Mouse (Mus musculus): ENCODE data around the gene Tnfrsf12a.

Gene Tnfrsf12a

DNA sequence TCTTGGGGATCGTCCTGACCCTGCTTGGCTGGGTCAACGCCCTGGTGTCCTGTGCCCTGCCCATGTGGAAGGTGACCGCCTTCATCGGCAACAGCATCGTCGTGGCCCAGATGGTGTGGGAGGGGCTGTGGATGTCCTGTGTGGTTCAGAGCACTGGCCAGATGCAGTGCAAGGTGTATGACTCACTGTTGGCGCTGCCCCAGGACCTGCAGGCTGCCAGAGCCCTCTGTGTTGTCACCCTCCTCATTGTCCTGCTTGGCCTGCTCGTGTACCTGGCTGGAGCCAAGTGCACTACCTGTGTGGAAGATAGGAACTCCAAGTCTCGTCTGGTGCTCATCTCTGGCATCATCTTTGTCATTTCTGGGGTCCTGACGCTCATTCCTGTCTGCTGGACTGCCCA lies 3.8 kb upstream of the Tnfrsf12a start:
- DNase-seq (ENCODE audit: low spot score in 2 of 2): no peak

DNA sequence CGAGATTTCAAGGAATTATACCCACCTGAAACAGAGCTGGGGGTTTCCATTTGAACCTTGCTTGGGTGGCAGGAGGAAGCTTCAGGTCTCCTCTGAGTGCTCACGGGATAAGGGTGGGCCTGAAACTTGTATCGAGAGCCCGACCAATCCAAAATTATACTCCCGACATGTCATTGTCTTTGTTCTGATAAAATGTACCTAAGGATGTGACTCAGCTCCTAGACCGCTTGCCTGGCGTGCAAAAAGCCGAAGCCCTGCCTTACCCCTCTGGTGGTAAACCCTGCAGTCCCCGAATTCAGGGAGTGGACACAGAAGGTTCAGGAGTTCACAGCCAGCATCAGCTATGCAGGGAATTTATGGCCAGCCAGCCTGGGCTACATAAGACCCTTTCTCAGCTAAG lies 3.1 kb upstream of the Tnfrsf12a start:
- no peak for DNase-seq (ENCODE audit: low spot score in 2 of 2)

DNA sequence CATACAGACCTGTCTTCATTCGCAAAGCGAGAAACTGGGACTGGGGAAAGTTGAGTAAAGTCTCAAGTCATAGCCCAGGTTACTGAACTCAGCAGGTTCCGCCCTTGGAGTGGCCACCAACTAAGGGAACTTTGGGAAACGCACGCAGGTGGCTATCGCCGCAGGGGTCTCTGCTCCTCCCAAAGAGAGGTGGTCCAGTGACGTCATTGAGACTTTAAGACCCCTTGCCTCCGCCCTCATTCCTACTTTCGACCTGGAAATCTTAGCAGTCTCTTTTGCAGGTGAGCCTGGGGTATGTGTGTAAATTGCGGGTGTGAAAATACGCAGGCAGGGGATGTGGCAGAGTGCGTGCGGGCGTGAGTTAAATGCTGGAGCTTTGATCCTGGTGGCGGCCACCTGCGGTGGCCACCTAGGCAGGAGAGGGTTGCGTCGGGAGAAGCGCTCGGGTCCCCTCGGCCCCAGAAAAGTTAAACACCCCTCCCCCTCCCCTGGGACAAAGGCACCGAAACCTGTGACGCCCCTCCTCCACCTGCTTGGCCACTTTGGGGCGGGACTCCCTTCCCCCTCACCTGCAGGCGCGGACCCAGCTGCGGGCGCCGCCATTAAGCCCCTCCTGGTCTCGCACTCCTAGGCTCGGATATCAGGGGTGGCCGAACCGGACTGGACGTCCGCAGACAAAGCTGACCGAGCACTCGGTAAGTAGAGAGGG lies 2.0 kb upstream of the Tnfrsf12a start, which contains the start of gene Cldn6:
TSS of gene Cldn6 (plus strand) at position 123 of the 709 bp plus-strand sequence.
- DNase-seq (ENCODE audit: low spot score in 2 of 2): no peak

GRCm38 (mm10) chr17:23676473-23677031 lies 716 bp downstream of the Tnfrsf12a start:
- DNase-seq (ENCODE audit: low spot score in 2 of 2): peak; percentile 60 to 62

DNA sequence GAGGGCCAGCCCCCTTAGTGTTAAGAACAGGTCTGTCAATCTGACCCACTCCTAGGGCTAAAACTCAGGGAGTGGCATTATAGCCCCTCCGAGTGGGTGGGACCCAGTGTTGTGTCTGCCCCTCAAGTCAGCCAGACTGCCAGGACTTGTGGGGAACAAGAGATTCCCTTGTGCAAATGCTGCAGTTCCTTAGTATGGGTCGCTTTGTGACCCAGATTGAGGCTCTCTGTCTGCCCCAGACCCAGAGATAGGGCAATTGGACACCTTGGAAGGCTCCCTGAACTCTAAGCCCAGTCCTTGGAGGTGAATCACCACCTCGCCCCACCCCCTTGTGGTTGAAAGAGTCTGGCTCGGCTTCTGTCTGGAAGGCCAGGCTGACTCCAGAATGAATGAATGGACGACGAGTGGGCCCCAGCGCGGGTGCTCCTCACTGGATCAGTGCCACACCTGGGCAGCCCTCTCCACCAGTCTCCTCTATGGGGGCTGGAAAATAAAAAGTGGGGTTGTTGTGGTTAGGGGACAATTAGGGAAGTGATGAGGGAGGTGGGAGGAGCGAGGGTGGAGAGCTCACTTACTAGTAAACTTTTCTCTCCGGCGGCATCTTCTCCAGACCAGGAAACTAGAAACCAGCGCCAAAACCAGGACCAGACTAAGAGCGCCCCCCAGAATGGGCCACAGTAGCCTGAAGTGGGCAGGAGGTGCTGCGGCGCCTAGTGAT lies 1.5 kb downstream of the Tnfrsf12a start:
- DNase-seq (ENCODE audit: low spot score in 2 of 2): peak; percentile 33 to 49

DNA sequence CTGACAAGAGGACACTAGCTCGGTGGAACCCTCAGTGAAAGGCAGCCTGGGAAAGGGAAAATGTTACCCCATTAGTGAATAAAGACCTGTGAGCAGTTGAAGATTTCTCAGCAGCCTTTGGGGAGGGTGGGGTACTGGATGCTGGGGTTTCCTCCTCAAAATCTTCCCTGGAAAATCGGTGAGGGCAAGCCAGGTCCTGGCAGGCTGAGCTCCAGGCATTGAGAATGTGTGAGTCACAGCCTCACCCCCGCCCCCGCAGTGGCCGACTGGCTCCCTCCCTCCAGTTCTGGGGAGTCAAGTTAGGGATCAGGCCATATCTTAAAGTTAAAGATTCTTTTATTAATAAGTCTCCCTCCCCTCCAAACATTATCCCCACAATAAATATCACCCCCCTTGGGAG lies 2.1 kb downstream of the Tnfrsf12a start:
- DNase-seq (ENCODE audit: low spot score in 2 of 2): no peak

GRCm38 (mm10) chr17:23674271-23674952 lies 2.9 kb downstream of the Tnfrsf12a start:
- no peak for DNase-seq (ENCODE audit: low spot score in 2 of 2)

GRCm38 (mm10) chr17:23673424-23674073 lies 3.7 kb downstream of the Tnfrsf12a start, which contains the start of the genes Hcfc1r1 and Thoc6:
Gene Hcfc1r1, plus strand, starts transcription at chr17:23673596.
Gene Thoc6, minus strand, starts transcription at chr17:23673882.
- DNase-seq (ENCODE audit: low spot score in 2 of 2): peak; percentile 88 to 91

- no peak for DNase-seq (ENCODE audit: low spot score in 2 of 2)
Measured at GRCm38 (mm10) chr17:23672761-23673160, 4.5 kb downstream of the Tnfrsf12a start.

DNA sequence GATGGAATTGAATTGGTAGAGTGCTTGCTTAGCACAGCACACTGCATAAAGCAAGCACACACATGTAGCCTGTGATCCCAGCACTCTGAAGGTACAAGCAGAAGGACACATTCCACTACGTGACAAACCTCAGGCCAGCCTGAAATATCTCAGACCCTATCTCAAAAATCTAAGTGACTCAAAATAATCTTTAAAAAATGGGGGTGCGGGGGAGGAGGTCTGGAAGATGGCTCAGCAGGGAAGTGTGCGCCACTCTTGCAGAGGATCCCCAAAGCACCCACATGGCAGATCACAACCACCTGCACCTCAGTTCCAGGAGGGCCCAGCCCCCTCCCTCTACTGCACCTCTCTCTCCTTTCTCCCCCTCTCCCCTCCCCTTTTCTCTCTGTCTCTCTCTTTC lies 5.7 kb downstream of the Tnfrsf12a start:
- DNase-seq (ENCODE audit: low spot score in 2 of 2): no peak

GRCm38 (mm10) chr17:23670516-23671074 lies 6.7 kb downstream of the Tnfrsf12a start:
- DNase-seq (ENCODE audit: low spot score in 2 of 2): no peak

GRCm38 (mm10) chr17:23665511-23665910 lies 11.8 kb downstream of the Tnfrsf12a start:
- no peak for DNase-seq (ENCODE audit: low spot score in 2 of 2)

- DNase-seq (ENCODE audit: low spot score in 2 of 2): peak in 1 of 2 experiments; percentile 35
Measured at GRCm38 (mm10) chr17:23664556-23665021, 12.7 kb downstream of the Tnfrsf12a start.

GRCm38 (mm10) chr17:23661526-23661925 lies 15.7 kb downstream of the Tnfrsf12a start:
- peak in 1 of 2 experiments; percentile 33 for DNase-seq (ENCODE audit: low spot score in 2 of 2)

DNA sequence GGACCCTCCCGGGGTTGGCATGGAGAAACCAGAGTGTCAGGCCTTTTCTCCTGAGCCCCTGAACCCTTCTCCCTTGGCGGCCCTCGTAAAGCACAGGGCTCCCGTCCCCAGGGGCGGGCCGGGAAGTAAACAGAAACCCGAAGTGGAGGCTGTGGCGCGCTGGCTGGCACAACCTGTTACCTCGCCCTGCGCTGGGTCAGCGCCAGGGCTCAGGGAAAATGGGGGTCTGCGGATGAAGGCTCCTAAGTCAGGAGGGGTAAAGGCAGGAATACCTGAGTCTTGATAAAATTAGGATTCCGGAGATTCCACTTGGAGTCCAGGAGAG lies 16.4 kb downstream of the Tnfrsf12a start:
- no peak for DNase-seq (ENCODE audit: low spot score in 2 of 2)

GRCm38 (mm10) chr17:23660117-23660875 lies 17.0 kb downstream of the Tnfrsf12a start, which contains the start of gene Bicdl2:
Gene Bicdl2, plus strand, starts transcription at chr17:23660506.
- DNase-seq (ENCODE audit: low spot score in 2 of 2): peak; percentile 24 to 61

GRCm38 (mm10) chr17:23658450-23658849 lies 18.8 kb downstream of the Tnfrsf12a start:
- no peak for DNase-seq (ENCODE audit: low spot score in 2 of 2)

DNA sequence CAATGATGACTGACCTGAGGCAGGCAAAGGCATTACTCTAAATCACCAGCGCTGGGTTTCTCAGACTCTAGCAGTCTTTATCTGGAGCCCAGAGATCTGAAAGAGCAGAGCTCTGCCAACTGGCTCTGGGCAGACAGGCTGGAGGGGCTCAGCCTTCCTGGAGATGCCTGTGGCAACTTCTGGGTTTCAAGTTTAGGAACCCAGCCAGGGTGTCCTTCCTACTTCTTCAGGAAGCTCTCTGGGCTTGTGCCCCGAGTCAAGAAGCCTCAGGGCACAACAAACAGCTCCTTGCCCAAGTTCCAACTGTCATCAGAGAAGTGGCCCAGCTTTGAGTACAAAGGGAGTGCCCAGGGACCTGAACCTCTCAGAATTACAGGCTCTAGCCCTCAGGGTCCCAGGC lies 22.9 kb downstream of the Tnfrsf12a start:
- DNase-seq (ENCODE audit: low spot score in 2 of 2): no peak

DNA sequence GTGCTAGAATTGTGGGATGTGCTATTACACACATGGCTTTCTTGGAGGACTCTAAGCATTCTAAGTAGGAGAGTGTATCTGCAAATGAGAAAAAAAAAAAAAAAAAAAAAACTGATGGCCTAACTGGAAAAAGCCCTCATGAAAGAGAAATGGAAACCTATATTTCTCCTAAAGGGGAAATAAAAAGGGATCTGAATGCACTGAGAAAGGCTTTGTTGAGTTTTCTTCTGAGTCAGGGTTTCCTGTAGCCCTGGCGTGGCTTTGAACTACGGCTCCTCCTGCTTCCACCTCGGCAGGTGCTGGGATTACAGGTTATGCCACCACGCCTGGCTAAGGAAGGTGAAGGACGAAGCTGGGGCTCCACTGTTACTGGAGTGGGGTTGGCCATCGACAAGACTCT lies 23.3 kb downstream of the Tnfrsf12a start:
- DNase-seq (ENCODE audit: low spot score in 2 of 2): no peak

GRCm38 (mm10) chr17:23653324-23653723 lies 23.9 kb downstream of the Tnfrsf12a start:
- no peak for DNase-seq (ENCODE audit: low spot score in 2 of 2)
